Mouse (Mus musculus): Measurements from ENCODE around the gene Ablim2.

The Ablim2 gene

GRCm38 (mm10) chr5:35768997-35769396 is 11.3 kb downstream of the Ablim2 start:
- in situ Hi-C loops (cut with MboI; ENCODE audit: low sequenced_read_pairs), result no loop called here

GRCm38 (mm10) chr5:35770246-35770645 is 12.6 kb downstream of the Ablim2 start:
- in situ Hi-C loops (cut with MboI; ENCODE audit: low sequenced_read_pairs), result no loop called here

DNA sequence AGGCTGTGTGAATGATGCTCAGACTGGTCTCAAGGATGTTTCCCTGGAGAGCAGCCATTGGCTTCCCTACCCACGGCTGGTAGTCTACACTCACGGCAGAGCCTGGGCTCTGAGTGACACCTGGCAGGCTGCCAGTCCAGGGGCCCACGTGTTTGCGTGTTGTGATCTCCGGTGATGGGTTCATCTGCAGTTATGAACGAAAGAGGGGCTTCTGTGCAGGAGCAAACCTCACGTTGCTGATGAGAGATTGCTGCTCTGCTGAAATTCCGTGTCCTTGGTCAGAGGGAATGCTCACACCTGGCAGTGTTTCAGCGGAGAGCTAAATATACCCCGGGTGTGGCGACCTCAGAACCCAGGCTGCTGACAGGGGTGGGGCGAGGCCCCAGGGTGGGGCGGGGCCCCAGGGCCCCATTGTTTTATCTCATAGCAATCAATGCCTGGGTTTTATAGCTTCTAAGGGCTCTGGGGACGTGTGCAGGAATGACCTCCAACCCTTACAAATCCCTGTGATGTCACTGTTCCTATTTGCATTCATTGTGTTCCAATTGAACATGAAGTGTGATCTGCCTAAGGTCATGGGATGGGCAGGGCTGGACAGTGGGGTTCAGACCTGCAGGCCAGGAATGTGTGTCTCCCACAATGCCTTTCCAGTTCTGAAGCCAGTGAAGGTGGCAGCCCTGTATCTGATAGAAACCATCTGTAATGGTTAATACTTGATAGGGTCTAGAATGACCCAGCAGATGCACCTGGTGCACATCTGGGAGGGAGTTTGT is 13.4 kb downstream of the Ablim2 start:
- in situ Hi-C loops (cut with MboI; ENCODE audit: low sequenced_read_pairs), result no loop called here

GRCm38 (mm10) chr5:35773274-35774136 is 15.8 kb downstream of the Ablim2 start:
- in situ Hi-C loops (cut with MboI; ENCODE audit: low sequenced_read_pairs), result no loop called here

DNA sequence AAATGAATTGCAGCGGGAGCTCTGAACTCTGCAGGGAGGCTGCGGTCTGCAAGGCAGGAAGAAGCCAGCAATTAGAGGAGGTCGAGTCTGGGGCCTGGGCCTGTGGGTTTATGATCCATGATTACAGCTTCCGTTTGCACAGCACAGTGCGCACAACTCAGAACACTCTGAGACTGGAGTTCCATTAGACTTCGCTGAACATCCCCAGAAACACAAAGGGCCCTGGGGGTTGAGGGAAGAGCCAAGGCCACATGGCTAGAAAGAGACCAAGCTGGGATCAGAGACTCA is 16.4 kb downstream of the Ablim2 start:
- in situ Hi-C loops (cut with MboI; ENCODE audit: low sequenced_read_pairs), result no loop called here

DNA sequence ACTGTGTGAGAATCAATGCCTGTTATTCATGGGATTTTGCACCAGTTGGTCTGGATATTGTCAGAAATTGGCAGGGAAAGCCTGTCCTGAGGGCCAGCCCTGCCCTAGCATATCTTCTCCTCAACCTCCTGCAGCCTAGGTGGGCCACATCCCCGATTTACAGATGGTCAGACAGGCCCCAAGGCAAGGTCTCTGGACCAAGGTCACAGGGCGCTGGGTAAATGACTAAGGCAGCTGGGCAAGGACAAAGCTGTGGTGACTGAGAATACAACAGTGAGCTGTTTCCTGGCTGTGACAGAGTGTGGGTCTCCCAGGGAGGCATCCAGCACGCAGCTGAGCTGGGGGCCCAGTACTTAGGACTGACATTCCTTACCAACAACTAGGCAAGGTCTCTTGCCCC is 23.4 kb downstream of the Ablim2 start:
- in situ Hi-C loops (cut with MboI; ENCODE audit: low sequenced_read_pairs), result no loop called here

- in situ Hi-C loops (cut with MboI; ENCODE audit: low sequenced_read_pairs), result no loop called here
Observed at GRCm38 (mm10) chr5:35782648-35783180, 25.0 kb downstream of the Ablim2 start.

- in situ Hi-C loops (cut with MboI; ENCODE audit: low sequenced_read_pairs), result no loop called here
Observed at GRCm38 (mm10) chr5:35785853-35786252, 28.2 kb downstream of the Ablim2 start.

- in situ Hi-C loops (cut with MboI; ENCODE audit: low sequenced_read_pairs), result no loop called here
Observed at GRCm38 (mm10) chr5:35787847-35788246, 30.2 kb downstream of the Ablim2 start.

- in situ Hi-C loops (cut with MboI; ENCODE audit: low sequenced_read_pairs), result no loop called here
Observed at GRCm38 (mm10) chr5:35788719-35789118, 31.0 kb downstream of the Ablim2 start.

GRCm38 (mm10) chr5:35789697-35790096 is 32.0 kb downstream of the Ablim2 start:
- in situ Hi-C loops (cut with MboI; ENCODE audit: low sequenced_read_pairs), result no loop called here

GRCm38 (mm10) chr5:35790387-35791065 is 32.8 kb downstream of the Ablim2 start:
- in situ Hi-C loops (cut with MboI; ENCODE audit: low sequenced_read_pairs), result no loop called here

GRCm38 (mm10) chr5:35793971-35794370 is 36.3 kb downstream of the Ablim2 start:
- in situ Hi-C loops (cut with MboI; ENCODE audit: low sequenced_read_pairs), result no loop called here

DNA sequence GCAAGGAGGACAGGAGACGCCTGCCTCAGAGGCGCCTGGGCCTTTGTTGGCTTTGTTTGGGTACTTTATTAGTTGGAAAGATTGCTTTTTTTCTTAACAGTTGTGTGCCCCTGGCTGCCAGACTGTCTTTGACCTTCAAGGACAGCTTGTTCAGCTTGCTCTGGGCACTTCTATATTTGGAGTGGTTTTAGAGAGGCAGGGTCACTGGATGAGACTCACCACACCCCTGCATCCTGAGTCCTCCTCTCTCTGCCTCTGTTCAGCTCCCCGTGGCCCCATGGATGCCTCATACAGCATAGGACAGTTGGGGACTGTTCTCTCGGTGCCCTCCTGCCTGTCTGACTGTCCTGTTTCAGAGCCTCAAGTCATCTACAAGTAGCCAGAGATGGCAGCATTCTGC is 37.3 kb downstream of the Ablim2 start:
- in situ Hi-C loops (cut with MboI; ENCODE audit: low sequenced_read_pairs), result no loop called here

DNA sequence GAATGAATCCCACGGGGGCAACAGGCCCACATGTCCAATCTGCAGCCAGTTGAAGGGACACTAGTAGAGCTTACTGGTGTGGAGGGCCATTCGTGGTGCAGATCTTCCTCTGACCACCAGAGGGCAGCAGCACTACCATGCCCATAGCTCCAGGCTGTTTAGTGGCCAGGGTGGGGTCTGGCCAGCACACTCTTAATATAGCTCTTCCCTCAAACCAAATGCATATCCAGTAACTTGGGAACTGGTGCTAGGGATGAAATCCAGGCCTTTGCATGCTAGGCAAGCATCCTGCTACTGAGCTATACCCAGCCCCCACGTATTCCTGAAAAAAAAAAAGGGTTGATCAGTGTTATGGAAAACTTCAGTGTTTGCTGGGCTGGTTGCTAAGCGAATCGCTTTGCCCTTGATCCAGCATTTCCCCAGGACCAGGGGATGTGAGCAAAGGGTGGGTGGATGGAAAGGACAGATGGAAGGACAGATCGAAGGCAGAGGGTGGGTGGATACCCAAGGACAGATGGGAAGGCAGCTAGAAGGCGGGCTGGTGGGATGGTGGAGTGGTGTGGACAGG is 37.9 kb downstream of the Ablim2 start:
- in situ Hi-C loops (cut with MboI; ENCODE audit: low sequenced_read_pairs), result no loop called here

GRCm38 (mm10) chr5:35796136-35796535 is 38.5 kb downstream of the Ablim2 start:
- in situ Hi-C loops (cut with MboI; ENCODE audit: low sequenced_read_pairs), result no loop called here

DNA sequence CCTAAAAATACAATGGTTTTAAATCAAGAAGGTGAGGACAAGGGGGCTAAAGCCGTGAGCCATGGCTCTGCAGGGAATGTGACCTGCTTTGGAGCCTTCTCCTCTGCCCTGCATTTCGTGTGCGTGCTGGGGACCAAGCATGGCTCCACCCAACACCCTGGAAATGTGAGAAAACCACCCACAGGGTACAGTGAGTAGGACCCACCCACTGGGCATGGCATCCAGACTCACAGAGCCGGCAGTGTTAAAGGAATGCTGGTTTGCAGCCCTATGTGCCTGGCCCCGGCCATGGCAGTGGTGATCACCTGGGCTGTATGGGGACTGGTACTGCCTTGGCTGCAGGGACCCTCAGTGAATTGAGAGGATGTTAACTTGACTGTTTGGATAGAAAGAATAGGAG is 41.4 kb downstream of the Ablim2 start:
- in situ Hi-C loops (cut with MboI; ENCODE audit: low sequenced_read_pairs), result no loop called here

DNA sequence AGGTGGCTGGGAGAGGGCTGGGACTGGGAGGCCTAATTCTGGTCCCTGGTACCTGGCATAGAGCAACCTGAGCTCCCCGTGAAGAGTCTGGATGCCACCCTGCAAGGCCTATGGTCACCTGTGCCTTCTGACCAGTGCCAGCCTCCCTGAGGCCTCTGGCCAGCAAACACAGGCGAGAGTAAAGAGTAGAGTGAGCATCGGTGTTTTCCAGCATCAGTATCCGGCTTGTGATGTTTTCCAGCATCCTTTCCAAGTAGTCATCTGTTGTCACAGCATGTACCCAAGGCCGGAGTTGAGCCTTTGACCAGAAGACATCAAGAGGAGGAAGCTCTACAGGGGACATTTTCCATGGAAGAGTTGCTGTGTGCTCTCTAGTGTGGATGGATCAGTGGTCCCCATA is 45.7 kb downstream of the Ablim2 start:
- in situ Hi-C loops (cut with MboI; ENCODE audit: low sequenced_read_pairs), result loop anchor here (10.0 kb wide), 1 partner anchor 51 kb away; no protein-coding TSS in a partner anchor

DNA sequence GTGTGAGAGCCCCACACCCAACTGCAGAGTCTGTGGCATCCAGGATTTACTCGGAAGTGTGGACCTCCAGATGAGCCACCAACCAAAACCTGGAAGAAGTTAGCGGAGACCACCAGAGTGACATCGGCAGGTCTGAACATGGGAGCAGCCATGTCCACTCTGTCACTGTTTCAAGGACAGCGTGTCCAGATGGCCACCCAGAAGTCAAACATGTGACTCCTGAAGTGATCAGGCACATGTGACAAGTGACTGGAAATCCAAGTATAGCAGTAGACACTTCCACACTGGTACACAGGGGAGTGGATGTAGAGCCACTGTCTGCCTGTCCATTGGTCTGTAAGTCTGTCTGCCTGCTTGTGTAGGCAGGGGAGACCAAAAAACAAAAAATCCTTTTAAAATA is 47.0 kb downstream of the Ablim2 start:
- in situ Hi-C loops (cut with MboI; ENCODE audit: low sequenced_read_pairs), result loop anchor here (10.0 kb wide), 1 partner anchor 50 kb away; no protein-coding TSS in a partner anchor

- in situ Hi-C loops (cut with MboI; ENCODE audit: low sequenced_read_pairs), result loop anchor here (10.0 kb wide), 1 partner anchor 50 kb away; no protein-coding TSS in a partner anchor
Observed at GRCm38 (mm10) chr5:35805209-35805608, 47.5 kb downstream of the Ablim2 start.

DNA sequence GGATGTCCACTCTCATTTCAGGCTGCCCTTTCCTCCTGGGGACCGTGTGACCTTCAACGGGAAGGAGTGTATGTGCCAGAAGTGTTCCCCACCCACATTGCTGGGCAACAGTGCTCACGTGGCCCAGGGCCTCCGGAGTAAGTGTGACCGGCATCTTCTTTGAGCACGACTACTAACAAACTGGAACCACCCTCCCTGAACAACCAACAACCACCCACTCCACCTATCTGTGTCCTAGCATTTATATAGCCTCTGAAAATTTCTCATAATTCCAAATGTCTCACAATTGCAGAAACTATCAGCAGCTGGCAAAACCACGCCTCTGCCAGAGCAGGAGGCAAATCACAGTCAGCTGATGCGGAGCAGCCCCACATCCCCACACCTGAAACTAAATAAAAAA is 49.3 kb downstream of the Ablim2 start:
- in situ Hi-C loops (cut with MboI; ENCODE audit: low sequenced_read_pairs), result loop anchor here (10.0 kb wide), 1 partner anchor 48 kb away; no protein-coding TSS in a partner anchor
